Mouse (Mus musculus) embryonic facial prominence, embryonic 12.5 days (tissue): Measurements from ENCODE around the gene Cyp4b1. TPM values are rescaled to one million over a fixed set of nuclear protein-coding genes. Genes with fewer than 3 reads are reported as not detected.
A peak's percentile ranks its signal among the peaks of the same experiment; 100 is the strongest.
"Not testable (repeated sequence)": the region's sequence is repeated elsewhere in the genome, so short reads cannot be mapped to it uniquely, and the experiment has no call there.

Source experiments
- ATAC-seq: fragments of 200-750 bp; cut with Nextera tagmentation; 2 replicates; pipeline ENCODE4 v1.8.0; 2017; ENCODE audit not compliant: insufficient number of reproducible peaks, insufficient read depth, low FRiP score, low TSS enrichment
- H3K27ac ChIP-seq: fragments of 300-500 bp; sonication (generic); 2 replicates; pipeline ENCODE4 v1.5.1; 2016; ENCODE audit warnings: mild to moderate bottlenecking
- H3K27me3 ChIP-seq: fragments of 300-500 bp; sonication (generic); 2 replicates; pipeline ENCODE4 v1.6.1; 2016; ENCODE audit warnings: mild to moderate bottlenecking, moderate library complexity
- H3K36me3 ChIP-seq: fragments of 300-500 bp; sonication (generic); 2 replicates; pipeline ENCODE4 v1.6.1; 2016; ENCODE audit warnings: mild to moderate bottlenecking
- H3K4me1 ChIP-seq: fragments of 300-500 bp; sonication (generic); 2 replicates; pipeline ENCODE4 v1.6.1; 2016
- H3K4me2 ChIP-seq: fragments of 300-500 bp; sonication (generic); replicated peaks from 2 replicates; pipeline ENCODE4 v1.6.1; 2016; ENCODE audit warnings: mild to moderate bottlenecking, moderate library complexity
- H3K4me3 ChIP-seq: fragments of 300-500 bp; sonication (generic); 2 replicates; pipeline ENCODE4 v1.5.1; 2016; ENCODE audit warnings: mild to moderate bottlenecking
- H3K9ac ChIP-seq: fragments of 300-500 bp; sonication (generic); 2 replicates; pipeline ENCODE4 v1.6.1; 2016; ENCODE audit warnings: mild to moderate bottlenecking, moderate library complexity
- H3K9me3 ChIP-seq: fragments of 300-500 bp; sonication (generic); 2 replicates; pipeline ENCODE4 v1.6.1; 2016; ENCODE audit warnings: mild to moderate bottlenecking, moderate library complexity
- WGBS: fragments of 180-500 bp; shearing (Covaris S2); methylation state at CpG from one replicate; pipeline ENCODE4 v1.1.7; 2016; 5-methylcytosine and 5-hydroxymethylcytosine counted together
- polyA plus RNA-seq: library from polyadenylated mRNA; unstranded; fragments of >200 nt; fragmentation: Nextera tagmentation; extraction: Ambion mirVana; gene quantifications from 2 replicates; pipeline ENCODE4 v1.2.1, GENCODE M21; 2016

Cyp4b1 gene
- polyA plus RNA-seq: 0.22 TPM in 1 of 2 replicates, not detected in the other

DNA sequence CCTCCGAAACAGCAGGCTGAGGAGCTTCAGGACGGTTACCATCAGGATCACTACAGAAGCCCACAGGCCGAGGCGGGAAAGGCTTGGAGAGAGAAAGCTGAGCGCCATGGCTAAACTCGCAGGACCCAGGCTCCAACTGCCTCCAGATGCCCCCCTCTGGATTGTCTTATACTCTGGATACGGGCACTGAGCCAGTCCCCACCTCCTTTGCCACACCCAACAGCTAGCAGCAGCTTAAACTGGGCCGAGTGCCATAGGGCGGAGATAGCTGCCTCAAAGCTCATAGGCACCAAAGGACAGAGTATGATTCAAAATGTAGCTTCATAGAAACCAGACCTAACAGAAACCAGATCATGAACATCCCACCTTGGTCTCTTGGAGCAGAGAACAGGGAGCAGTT lies at the start of gene Cyp4b1:
Cyp4b1 (minus strand) TSS at position 144 of the 400 bp plus-strand sequence.
- H3K36me3 ChIP-seq: no peaks in the 10 kb centered on the region

DNA sequence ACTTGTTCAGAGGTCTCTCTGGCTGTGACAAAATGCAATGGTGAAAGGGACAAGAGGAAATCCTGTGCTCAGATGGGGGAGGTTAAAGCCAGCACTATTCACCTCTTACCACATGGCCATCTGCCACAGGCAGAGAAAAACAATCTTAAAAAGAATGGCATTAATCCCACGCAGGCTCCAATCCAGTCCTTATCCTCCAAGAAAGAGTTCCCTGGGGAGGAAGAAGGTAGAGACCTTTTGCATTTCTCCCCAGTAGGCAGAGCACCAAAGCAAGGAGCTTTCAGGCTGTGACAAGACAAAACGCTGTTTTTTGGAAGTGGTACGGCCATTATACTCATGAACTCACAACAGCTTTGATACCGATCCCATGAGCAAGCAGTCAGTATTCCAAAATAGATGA lies 38.8 kb upstream of the Cyp4b1 start:
- ATAC-seq: no peak
- Histone ChIP-seq H3K4me2 (no peak overlapping the region), H3K4me3 (no peak overlapping the region), H3K36me3 (no peaks in the 10 kb centered on the region), H3K9me3 (no peaks in the 10 kb centered on the region), H3K9ac (no peak overlapping the region), H3K27ac (no peak overlapping the region), H3K4me1 (no peaks in the 10 kb centered on the region), H3K27me3 (no peaks in the 10 kb centered on the region)
- WGBS: 55% methylated on average over 4 of the region's 4 CpGs

More for the DNA sequence above, at the start of gene Cyp4b1:
- Histone ChIP-seq H3K27me3 (no peaks in the 10 kb centered on the region), H3K9me3 (no peaks in the 10 kb centered on the region), H3K27ac (no peak within 1 kb of the TSS), H3K4me1 (no peaks in the 10 kb centered on the region), H3K4me2 (no peak within 1 kb of the TSS), H3K4me3 (no peak within 1 kb of the TSS), H3K9ac (no peak within 1 kb of the TSS)
- WGBS: 83% methylated on average over 9 of the region's 9 CpGs
- ATAC-seq: no peak

DNA sequence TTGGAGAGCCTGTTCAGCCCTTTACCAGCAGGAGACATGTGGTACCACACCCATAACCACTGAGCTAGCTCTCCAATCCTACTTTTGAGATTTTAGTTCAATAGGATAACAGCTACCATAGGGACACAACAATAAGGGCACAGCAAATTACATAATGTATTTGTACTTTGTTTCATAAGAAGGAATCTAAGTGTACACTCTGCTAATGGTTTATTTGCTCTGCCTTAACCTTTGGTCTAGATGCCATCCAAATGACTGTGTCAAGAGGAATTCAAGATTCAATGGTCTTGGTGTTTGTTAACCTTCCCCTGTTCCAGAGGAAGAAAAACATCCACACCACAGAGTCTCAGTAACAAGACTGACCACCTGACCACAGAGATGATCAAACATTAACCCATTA lies 11.7 kb upstream of the Cyp4b1 start:
- no peak overlapping the region for H3K27ac ChIP-seq
- no peak overlapping the region for H3K4me3 ChIP-seq
- H3K4me1 ChIP-seq: 0 out of 2 replicates have a peak, but pooled peaks cover 4% of the 10 kb centered on the region
- no peaks in the 10 kb centered on the region for H3K36me3 ChIP-seq
- H3K9me3 ChIP-seq: no peaks in the 10 kb centered on the region
- 0 out of 2 replicates have a peak, but pooled peaks cover 4% of the 10 kb centered on the region for H3K27me3 ChIP-seq
- H3K4me2 ChIP-seq: no peak overlapping the region
- no peak overlapping the region for H3K9ac ChIP-seq
- ATAC-seq: no peak

DNA sequence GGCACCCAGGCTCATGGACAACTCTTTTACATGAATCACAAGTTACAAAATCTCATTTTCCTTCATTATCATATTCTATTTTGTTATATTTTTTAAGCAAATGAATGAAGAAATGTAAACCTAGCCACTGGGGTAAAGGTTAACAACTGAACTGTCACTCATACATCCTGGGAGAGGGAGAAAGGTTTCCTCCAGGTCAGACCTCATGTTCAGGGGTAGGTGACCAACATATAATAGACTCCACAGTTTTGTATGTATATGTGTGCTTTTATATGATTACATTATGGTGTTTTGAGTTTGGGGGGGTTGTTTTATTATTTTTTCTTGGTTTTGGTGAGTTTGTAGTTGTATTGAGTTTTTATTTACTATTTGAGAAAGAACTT lies 10.3 kb upstream of the Cyp4b1 start:
- no peak overlapping the region; the same call in 1 of the 2 replicates for H3K4me2 ChIP-seq
- H3K4me1 ChIP-seq: 0 out of 2 replicates have a peak, but pooled peaks cover 4% of the 10 kb centered on the region
- H3K27ac ChIP-seq: no peak overlapping the region
- ATAC-seq: no peak
- no peaks in the 10 kb centered on the region for H3K36me3 ChIP-seq
- H3K9ac ChIP-seq: no peak overlapping the region
- H3K27me3 ChIP-seq: 0 out of 2 replicates have a peak, but pooled peaks cover 4% of the 10 kb centered on the region
- H3K4me3 ChIP-seq: no peak overlapping the region
- H3K9me3 ChIP-seq: no peaks in the 10 kb centered on the region

- Histone ChIP-seq H3K27me3 (0 out of 2 replicates have a peak, but pooled peaks cover 4% of the 10 kb centered on the region), H3K4me2 (peak overlapping the region; percentile 76), H3K4me1 (0 out of 2 replicates have a peak, but pooled peaks cover 4% of the 10 kb centered on the region), H3K27ac (no peak overlapping the region), H3K9me3 (no peaks in the 10 kb centered on the region), H3K36me3 (no peaks in the 10 kb centered on the region), H3K4me3 (peak overlapping the region; percentile 41), H3K9ac (peak overlapping the region; percentile 52; the same call in 1 of the 2 replicates)
- WGBS: 3% methylated on average over 34 of the region's 34 CpGs
- peak; percentile 35; the same call in 1 of the 2 replicates for ATAC-seq
These were observed 9.8 kb upstream of the Cyp4b1 start for GRCm38 (mm10) chr4:115657104-115657866.

GRCm38 (mm10) chr4:115656535-115656922 lies 9.0 kb upstream of the Cyp4b1 start:
- not testable (repeated sequence) for H3K9me3 ChIP-seq, ATAC-seq, H3K4me3 ChIP-seq, H3K4me2 ChIP-seq, H3K27ac ChIP-seq, H3K36me3 ChIP-seq, H3K9ac ChIP-seq, H3K27me3 ChIP-seq, H3K4me1 ChIP-seq
- 86% methylated on average over 1 of the region's 1 CpGs for WGBS

DNA sequence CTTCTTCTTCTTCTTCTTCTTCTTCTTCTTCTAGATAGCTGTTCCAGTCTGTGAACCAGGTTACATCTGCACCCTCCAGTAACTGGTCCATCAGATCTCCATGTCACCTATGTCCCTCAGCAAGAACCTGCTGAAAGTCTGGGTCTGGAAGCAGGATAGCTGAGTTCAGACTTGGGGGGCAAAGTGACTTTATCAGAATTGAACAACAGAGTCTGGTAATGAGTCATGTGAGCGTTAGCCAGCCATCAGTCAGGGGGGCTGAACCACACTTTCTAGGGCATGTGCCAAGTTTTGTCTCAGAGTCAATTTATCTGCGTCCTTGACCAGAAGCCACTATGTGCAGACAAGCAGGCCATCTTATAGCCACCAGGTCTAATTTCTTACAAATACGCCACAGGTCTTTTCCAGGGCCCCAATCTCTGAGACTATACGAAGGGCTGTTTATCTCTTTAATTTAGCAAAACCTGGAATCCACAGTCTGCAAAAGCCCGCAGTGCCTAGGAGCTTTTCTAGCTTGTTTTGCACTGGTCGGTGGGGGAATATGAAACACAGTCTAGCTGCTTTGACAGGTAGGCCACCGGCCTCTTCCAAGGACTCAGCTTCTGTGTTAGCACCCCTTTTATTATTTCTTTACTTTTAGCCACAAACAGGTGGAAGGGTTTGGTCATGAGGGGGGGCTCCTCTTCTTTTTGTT lies 8.5 kb upstream of the Cyp4b1 start:
- WGBS: 81% methylated on average over 7 of the region's 7 CpGs

GRCm38 (mm10) chr4:115650866-115651265 lies 3.3 kb upstream of the Cyp4b1 start:
- no peak overlapping the region for H3K4me3 ChIP-seq
- WGBS: 84% methylated on average over 5 of the region's 5 CpGs
- H3K27ac ChIP-seq: no peak overlapping the region
- no peak overlapping the region for H3K4me2 ChIP-seq
- H3K27me3 ChIP-seq: no peaks in the 10 kb centered on the region
- no peaks in the 10 kb centered on the region for H3K9me3 ChIP-seq
- no peak for ATAC-seq
- H3K36me3 ChIP-seq: no peaks in the 10 kb centered on the region
- H3K9ac ChIP-seq: no peak overlapping the region
- H3K4me1 ChIP-seq: no peaks in the 10 kb centered on the region

More for the DNA sequence above, 8.5 kb upstream of the Cyp4b1 start:
- H3K4me2 ChIP-seq, H3K4me1 ChIP-seq, H3K27ac ChIP-seq, H3K9me3 ChIP-seq, H3K9ac ChIP-seq, H3K27me3 ChIP-seq, H3K4me3 ChIP-seq, ATAC-seq, H3K36me3 ChIP-seq: not testable (repeated sequence)

- Histone ChIP-seq H3K27ac (no peak overlapping the region), H3K4me1 (no peaks in the 10 kb centered on the region), H3K27me3 (no peaks in the 10 kb centered on the region), H3K4me2 (no peak overlapping the region), H3K36me3 (no peaks in the 10 kb centered on the region), H3K4me3 (no peak overlapping the region), H3K9ac (no peak overlapping the region), H3K9me3 (no peaks in the 10 kb centered on the region)
- no peak for ATAC-seq
These were observed 1.8 kb upstream of the Cyp4b1 start for GRCm38 (mm10) chr4:115649344-115649743.

DNA sequence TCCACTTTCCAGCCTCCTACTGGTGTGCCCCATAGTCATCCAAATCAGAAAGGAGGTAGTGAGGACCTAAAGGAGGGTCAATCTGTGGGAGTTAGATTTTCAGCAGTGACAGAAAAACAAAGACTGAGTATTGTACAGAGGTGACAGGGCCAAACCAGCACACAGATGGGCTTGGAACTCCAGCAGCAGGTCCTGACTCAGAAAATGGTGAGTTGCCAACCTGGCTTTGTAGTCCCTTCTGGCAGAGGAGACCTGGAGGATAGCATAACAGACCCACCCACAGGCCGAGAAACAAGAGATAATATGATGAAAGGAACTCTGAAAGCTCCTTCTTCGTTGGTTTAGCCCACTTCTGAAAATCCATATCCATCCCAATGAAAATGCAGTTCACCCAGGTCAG lies 1.2 kb upstream of the Cyp4b1 start:
- Histone ChIP-seq H3K9me3 (no peaks in the 10 kb centered on the region), H3K27me3 (no peaks in the 10 kb centered on the region), H3K4me1 (no peaks in the 10 kb centered on the region), H3K4me3 (no peak overlapping the region), H3K9ac (no peak overlapping the region), H3K4me2 (no peak overlapping the region), H3K27ac (no peak overlapping the region), H3K36me3 (no peaks in the 10 kb centered on the region)
- WGBS: 70% methylated on average over 2 of the region's 2 CpGs
- no peak for ATAC-seq

- H3K27ac ChIP-seq: no peak overlapping the region
- ATAC-seq: no peak
- no peaks in the 10 kb centered on the region for H3K9me3 ChIP-seq
- H3K27me3 ChIP-seq: no peaks in the 10 kb centered on the region
- H3K4me2 ChIP-seq: no peak overlapping the region
- no peaks in the 10 kb centered on the region for H3K36me3 ChIP-seq
- no peak overlapping the region for H3K9ac ChIP-seq
- no peak overlapping the region for H3K4me3 ChIP-seq
- H3K4me1 ChIP-seq: no peaks in the 10 kb centered on the region
These were observed 2.2 kb downstream of the Cyp4b1 start for GRCm38 (mm10) chr4:115645371-115645770.
